In the genomic region with DNA sequence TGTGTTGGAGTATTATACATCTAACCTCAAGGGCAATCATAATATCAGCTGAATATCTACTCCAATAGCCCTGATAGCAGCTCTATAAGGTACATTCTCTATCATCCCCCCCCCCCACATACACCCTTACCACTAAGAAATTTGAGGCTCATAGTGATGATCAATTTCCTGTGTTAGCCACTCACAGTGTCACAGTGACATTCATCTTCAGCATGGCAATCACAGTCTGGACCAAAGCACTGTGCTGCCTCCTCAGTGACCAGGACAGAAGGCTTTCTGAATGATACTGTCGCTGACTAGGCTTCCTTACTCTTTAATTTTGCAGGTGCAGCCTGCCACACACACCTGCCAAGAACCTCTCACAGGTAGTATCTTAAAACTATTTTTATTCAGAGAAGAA, we compare ENCODE assay signal across 28 mouse cellular contexts. TPM values are rescaled to one million over a fixed set of nuclear protein-coding genes. Genes with fewer than 3 reads are reported as not detected.
DNase-seq lines count a peak whose midpoint lies in the region; ATAC-seq and TF ChIP-seq lines count a peak whose summit lies in the region.
"Had no signal": no experiment of that assay in that cellular context is flagged by ENCODE, and none has a peak within 500 bp of the region (broad histone marks: within the 10 kb centered on the region; RNA-seq: fewer than 3 reads in every experiment).

No protein-coding gene starts in this region.

- intact Hi-C loops in heart, postnatal 10 days (cut with DNase I) = no loop called here

- no peaks in the 10 kb centered on the region for H3K27me3 ChIP-seq in liver, embryonic 14.5 days (ENCODE audit: control insufficient read depth, insufficient read depth, low read length)
- no peaks in the 10 kb centered on the region; the same call in 1 of the 2 replicates for H3K27me3 ChIP-seq in liver, embryonic 16.5 days (ENCODE audit: control insufficient read depth, insufficient read depth, low read depth, low read length)
- H3K27me3 ChIP-seq: CH12.LX; forebrain, embryonic 12.5 days; hindbrain, embryonic 13.5 days had no signal

- H3K36me3 ChIP-seq in liver, embryonic 14.5 days (replicated peaks; ENCODE audit: control insufficient read depth, insufficient read depth, low read depth) = no peaks in the 10 kb centered on the region
- no peaks in the 10 kb centered on the region for H3K36me3 ChIP-seq in liver, embryonic 16.5 days (ENCODE audit: control insufficient read depth, insufficient read depth)
- H3K36me3 ChIP-seq: forebrain, embryonic 12.5 days; G1E; hindbrain, embryonic 10.5 days; hindbrain, embryonic 13.5 days had no signal

- H3K4me2 ChIP-seq in liver, embryonic 14.5 days (ENCODE audit: low read depth) = peak overlapping the region; percentile 45
- peak overlapping the region; percentile 55 for H3K4me2 ChIP-seq in liver, embryonic 16.5 days (ENCODE audit: low read depth, low read length)
- H3K4me2 ChIP-seq: forebrain, embryonic 12.5 days; heart, embryonic 11.5 days; hindbrain, embryonic 13.5 days had no signal

- DNase-seq in heart, adult 11 months = peak; percentile 53
- DNase-seq in heart, postnatal 10 days = no peak
- no peak for DNase-seq in liver, embryonic 14.5 days (ENCODE audit: low read depth in 3 of 3, low spot score in 3 of 3)
- DNase-seq in liver = no peak
- DNase-seq in urinary bladder, adult 18-20 months (ENCODE audit: low spot score in 2 of 2) = no peak
- DNase-seq: adrenal gland, postnatal 10 days; adrenal gland, postnatal 36 days; B cell, adult 2 months; cerebellum, adult 18-20 months; cerebellum, adult 9-10 months; cerebellum, postnatal 14 days; gastrocnemius, postnatal 10 days; gastrocnemius, postnatal 36 days; heart, postnatal 36 days had no signal

- no peak for ATAC-seq in liver, embryonic 14.5 days (ENCODE audit: insufficient read depth)
- no peak for ATAC-seq in liver, embryonic 16.5 days (ENCODE audit: low read depth)
- ATAC-seq: forebrain, embryonic 16.5 days; hindbrain, embryonic 16.5 days; Patski had no signal

- TF ChIP-seq CTCF in liver, embryonic 14.5 days (IDR thresholded peaks at IDR 0.05; ENCODE audit: low read depth) = no peak

- peak overlapping the region; percentile 52; the same call in 1 of the 2 replicates for H3K27ac ChIP-seq in liver, embryonic 14.5 days
- peak overlapping the region; percentile 79 for H3K27ac ChIP-seq in liver, embryonic 16.5 days (ENCODE audit: low read length)
- H3K27ac ChIP-seq: forebrain, embryonic 12.5 days; hindbrain, embryonic 10.5 days; hindbrain, embryonic 13.5 days had no signal

- no peaks in the 10 kb centered on the region for H3K9me3 ChIP-seq in liver, embryonic 14.5 days (ENCODE audit: control insufficient read depth, low read length)
- H3K9me3 ChIP-seq in liver, embryonic 16.5 days (replicated peaks; ENCODE audit: control insufficient read depth, low read length) = no peaks in the 10 kb centered on the region
- H3K9me3 ChIP-seq: forebrain, embryonic 12.5 days; G1E; hindbrain, embryonic 10.5 days; hindbrain, embryonic 13.5 days had no signal

- WGBS in liver, embryonic 14.5 days (ENCODE audit: insufficient replicate concordance) = 72% methylated on average over 1 of the region's 1 CpGs
- WGBS in liver, embryonic 16.5 days (ENCODE audit: insufficient replicate concordance) = 78% methylated on average over 1 of the region's 1 CpGs

- H3K4me1 ChIP-seq in liver, embryonic 14.5 days (replicated peaks; ENCODE audit: control insufficient read depth in 2 of 2, insufficient read depth in 2 of 2, low read length in 1 of 2) = peaks cover 38 to 45% of the 10 kb centered on the region in 2 experiments
- H3K4me1 ChIP-seq in liver, embryonic 16.5 days (ENCODE audit: control insufficient read depth, low read depth, low read length) = peaks cover 37% of the 10 kb centered on the region
- H3K4me1 ChIP-seq: forebrain, embryonic 12.5 days; hindbrain, embryonic 10.5 days; hindbrain, embryonic 13.5 days had no signal

- TF ChIP-seq EP300 in liver, embryonic 14.5 days (IDR thresholded peaks at IDR 0.05; ENCODE audit: low read depth) = no peak

- no peak overlapping the region for H3K4me3 ChIP-seq in liver, embryonic 14.5 days (ENCODE audit: insufficient read depth in 1 of 2, low read depth in 2 of 2, low read length in 2 of 2)
- H3K4me3 ChIP-seq in liver, embryonic 16.5 days (ENCODE audit: low read depth, low read length) = no peak overlapping the region
- H3K4me3 ChIP-seq: forebrain, embryonic 12.5 days; hindbrain, embryonic 10.5 days; hindbrain, embryonic 13.5 days had no signal

- no peak overlapping the region for H3K9ac ChIP-seq in liver, embryonic 14.5 days (replicated peaks)
- H3K9ac ChIP-seq in liver, embryonic 16.5 days (ENCODE audit: low read depth, low read length) = no peak overlapping the region
- H3K9ac ChIP-seq: forebrain, embryonic 12.5 days; hindbrain, embryonic 13.5 days had no signal

RNA-seq across cellular contexts. Expression of a gene that starts 16.7 kb away (rescaled TPM):
- under 1 TPM in 1 of 2 experiments, not detected in 1; 0.12 TPM for total RNA-seq in heart, postnatal 10 days (2021)
- 0.70 and 0.88 TPM in 2 replicates for polyA plus RNA-seq in liver, embryonic 14.5 days (2012; rRNA removed)
- 0.30 and 0.53 TPM in 2 replicates for polyA plus RNA-seq in liver, embryonic 14.5 days (2014; fragmentation: Nextera tagmentation; extraction: Ambion mirVana)
- 0.51 and 0.75 TPM in 2 replicates for polyA plus RNA-seq in liver, embryonic 16.5 days (2015; fragmentation: Nextera tagmentation; extraction: Ambion mirVana)
- total RNA-seq: adrenal gland, adult 18-20 months; adrenal gland, postnatal 36 days; CH12.LX; granulocyte monocyte progenitor cell, adult 5-6 weeks; heart, postnatal 36 days had no signal
- polyA plus RNA-seq: forebrain, embryonic 12.5 days; forebrain, embryonic 16.5 days; G1E; heart, embryonic 11.5 days; heart, embryonic 14.5 days; heart, postnatal 0 days; hindbrain, embryonic 16.5 days; Patski had no signal

RNA-seq across cellular contexts. Expression of a gene that starts 34.0 kb away (rescaled TPM):
- total RNA-seq in heart, postnatal 10 days (2021) = 1 to 10 TPM; 8.0 to 8.8 TPM
- 10.3 and 20.1 TPM in 2 replicates for polyA plus RNA-seq in liver, embryonic 14.5 days (2012; rRNA removed)
- polyA plus RNA-seq in liver, embryonic 14.5 days (2014; fragmentation: Nextera tagmentation; extraction: Ambion mirVana) = 48.6 and 49.4 TPM in 2 replicates
- polyA plus RNA-seq in liver, embryonic 16.5 days (2015; fragmentation: Nextera tagmentation; extraction: Ambion mirVana) = 42.2 and 44.3 TPM in 2 replicates
